Mouse (Mus musculus): Measurements from ENCODE around the gene Ncmap.

- TF ChIP-seq POLR2A (IDR thresholded peaks at IDR 0.05; ENCODE audit: control insufficient read depth, low read depth, low read length) = no peak
- TF ChIP-seq CTCF (IDR thresholded peaks at IDR 0.05; ENCODE audit: control insufficient read depth, insufficient read depth, insufficient replicate concordance, low read depth, low read length) = no peak
Observed at GRCm38 (mm10) chr4:135370372-135370771, 27.7 kb downstream of the Ncmap start.
